Mouse (Mus musculus) heart, embryonic 11.5 days (tissue): ENCODE results near the gene Ccdc144b. TPM values are rescaled to one million over a fixed set of nuclear protein-coding genes. Genes with fewer than 3 reads are reported as not detected.

Experiments used
- ATAC-seq: fragments of 200-750 bp; cut with Nextera tagmentation; replicated peaks from 2 replicates; pipeline ENCODE4 v1.8.0; 2017; ENCODE audit warnings: moderate library complexity; ENCODE audit not compliant: insufficient number of reproducible peaks, low FRiP score, low TSS enrichment
- H3K27ac ChIP-seq: fragments of 300-500 bp; sonication (generic); 2 replicates; pipeline ENCODE4 v1.5.1; 2014; ENCODE audit warnings: mild to moderate bottlenecking, low read depth, low read length
- H3K27me3 ChIP-seq: fragments of 300-500 bp; sonication (generic); 2 replicates; pipeline ENCODE4 v1.6.1; 2014; ENCODE audit warnings: mild to moderate bottlenecking, low read length, mixed read lengths; ENCODE audit not compliant: control insufficient read depth, insufficient read depth
- H3K36me3 ChIP-seq: fragments of 300-500 bp; sonication (generic); 2 replicates; pipeline ENCODE4 v1.6.1; 2014; ENCODE audit warnings: mild to moderate bottlenecking, low read length, moderate library complexity, mixed read lengths; ENCODE audit not compliant: control insufficient read depth, insufficient read depth
- H3K4me1 ChIP-seq: fragments of 300-500 bp; sonication (generic); 2 replicates; pipeline ENCODE4 v1.6.1; 2014; ENCODE audit warnings: low read length; ENCODE audit not compliant: control insufficient read depth, insufficient read depth
- H3K4me2 ChIP-seq: fragments of 300-500 bp; sonication (generic); 2 replicates; pipeline ENCODE4 v1.6.1; 2014; ENCODE audit warnings: mild to moderate bottlenecking, moderate library complexity
- H3K4me3 ChIP-seq: fragments of 300-500 bp; sonication (generic); 2 replicates; pipeline ENCODE4 v1.5.1; 2014; ENCODE audit warnings: low read depth, low read length
- H3K9ac ChIP-seq: fragments of 300-500 bp; sonication (generic); 2 replicates; pipeline ENCODE4 v1.6.1; 2014; ENCODE audit warnings: mild to moderate bottlenecking, low read depth, low read length, moderate library complexity
- H3K9me3 ChIP-seq: fragments of 300-500 bp; sonication (generic); replicated peaks from 2 replicates; pipeline ENCODE4 v1.6.1; 2016; ENCODE audit warnings: low read length; ENCODE audit not compliant: control insufficient read depth
- WGBS: fragments of 180-500 bp; shearing (Covaris S2); extraction: QIAGEN DNeasy Blood & Tissue Kit; methylation state at CpG from one replicate; pipeline ENCODE4 v1.1.7; 2014; ENCODE audit not compliant: insufficient replicate concordance; 5-methylcytosine and 5-hydroxymethylcytosine counted together
- polyA plus RNA-seq: library from polyadenylated mRNA; unstranded; fragments of >200 nt; fragmentation: Nextera tagmentation; extraction: Ambion mirVana; gene quantifications from 2 replicates; pipeline ENCODE4 v1.2.1, GENCODE M21; 2014

Gene Ccdc144b
- polyA plus RNA-seq, 1 experiment from 2014 or later, result 0.03 TPM

DNA sequence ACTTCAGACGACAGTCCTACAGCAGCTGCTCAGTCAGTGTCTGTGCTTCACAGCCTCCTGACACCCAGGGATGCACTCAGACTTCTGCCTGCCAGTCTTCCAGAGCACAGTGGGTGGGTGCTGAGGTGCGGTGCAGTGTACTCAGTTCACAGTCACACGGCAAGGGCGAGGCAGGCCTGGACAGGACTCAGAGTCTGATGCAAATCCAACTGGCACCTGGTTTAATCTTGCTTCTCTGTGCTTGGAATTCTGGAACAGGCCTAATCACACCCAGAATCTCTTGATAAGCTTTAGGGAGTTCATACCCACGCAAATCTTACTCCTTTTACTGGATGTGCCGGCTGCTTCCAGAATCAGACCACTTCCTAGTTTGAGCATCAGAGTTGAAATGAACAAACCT is 22.1 kb upstream of the Ccdc144b start:
- Histone ChIP-seq H3K36me3 (peaks cover 38% of the 10 kb centered on the region), H3K27me3 (no peaks in the 10 kb centered on the region), H3K4me3 (no peak overlapping the region), H3K4me1 (no peaks in the 10 kb centered on the region), H3K4me2 (no peak overlapping the region), H3K27ac (no peak overlapping the region), H3K9me3 (no peaks in the 10 kb centered on the region), H3K9ac (no peak overlapping the region)
- no peak for ATAC-seq
- WGBS, result 93% methylated on average over 6 of the region's 6 CpGs

- Histone ChIP-seq H3K27ac (no peak overlapping the region), H3K36me3 (peaks cover 27% of the 10 kb centered on the region), H3K4me1 (no peaks in the 10 kb centered on the region), H3K27me3 (no peaks in the 10 kb centered on the region), H3K9me3 (no peaks in the 10 kb centered on the region), H3K4me2 (no peak overlapping the region), H3K9ac (no peak overlapping the region), H3K4me3 (no peak overlapping the region)
- ATAC-seq, result no peak
- WGBS, result 85% methylated on average over 6 of the region's 6 CpGs
These were observed 20.9 kb upstream of the Ccdc144b start for GRCm38 (mm10) chr3:36074231-36074630.

- H3K4me3 ChIP-seq, result no peak overlapping the region
- peaks cover 13% of the 10 kb centered on the region for H3K36me3 ChIP-seq
- peaks cover 8% of the 10 kb centered on the region for H3K4me1 ChIP-seq
- no peak for ATAC-seq
- no peak overlapping the region for H3K27ac ChIP-seq
- no peaks in the 10 kb centered on the region for H3K9me3 ChIP-seq
- H3K9ac ChIP-seq, result no peak overlapping the region
- no peak overlapping the region for H3K4me2 ChIP-seq
- 88% methylated on average over 5 of the region's 5 CpGs for WGBS
- no peaks in the 10 kb centered on the region for H3K27me3 ChIP-seq
These were observed 17.7 kb upstream of the Ccdc144b start for GRCm38 (mm10) chr3:36071047-36071446.

GRCm38 (mm10) chr3:36070436-36070835 is 17.1 kb upstream of the Ccdc144b start:
- H3K4me2 ChIP-seq, result no peak overlapping the region
- no peak overlapping the region for H3K9ac ChIP-seq
- peaks cover 8% of the 10 kb centered on the region for H3K36me3 ChIP-seq
- H3K27ac ChIP-seq, result no peak overlapping the region
- H3K9me3 ChIP-seq, result no peaks in the 10 kb centered on the region
- no peak for ATAC-seq
- H3K4me3 ChIP-seq, result no peak overlapping the region
- WGBS, result 93% methylated on average over 4 of the region's 4 CpGs
- H3K27me3 ChIP-seq, result no peaks in the 10 kb centered on the region
- peaks cover 8% of the 10 kb centered on the region for H3K4me1 ChIP-seq

DNA sequence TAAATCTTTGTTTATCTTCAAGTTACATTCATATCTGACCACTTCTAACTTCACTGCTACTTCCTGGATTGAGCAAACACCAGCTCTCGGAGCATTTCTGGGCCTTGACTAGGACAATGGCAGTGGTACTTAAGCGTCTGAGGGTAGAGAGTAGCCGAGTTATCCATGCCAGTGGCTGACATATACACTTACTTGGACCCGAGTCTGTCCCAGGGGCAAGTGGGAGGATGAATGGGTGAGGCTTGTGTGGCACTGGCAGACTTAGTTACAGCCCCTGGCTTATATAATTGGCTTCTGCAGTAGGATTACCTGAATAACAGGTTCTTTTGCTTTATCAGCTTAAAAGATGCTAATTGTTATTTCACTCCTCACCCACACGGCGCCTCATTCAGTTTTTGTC is 14.4 kb upstream of the Ccdc144b start:
- Histone ChIP-seq H3K9ac (no peak overlapping the region), H3K27ac (no peak overlapping the region), H3K4me1 (peaks cover 8% of the 10 kb centered on the region), H3K36me3 (no peaks in the 10 kb centered on the region), H3K9me3 (no peaks in the 10 kb centered on the region), H3K4me3 (no peak overlapping the region), H3K27me3 (peaks cover 7% of the 10 kb centered on the region; the same call in 1 of the 2 replicates), H3K4me2 (no peak overlapping the region)
- ATAC-seq, result no peak
- WGBS, result 82% methylated on average over 6 of the region's 6 CpGs

DNA sequence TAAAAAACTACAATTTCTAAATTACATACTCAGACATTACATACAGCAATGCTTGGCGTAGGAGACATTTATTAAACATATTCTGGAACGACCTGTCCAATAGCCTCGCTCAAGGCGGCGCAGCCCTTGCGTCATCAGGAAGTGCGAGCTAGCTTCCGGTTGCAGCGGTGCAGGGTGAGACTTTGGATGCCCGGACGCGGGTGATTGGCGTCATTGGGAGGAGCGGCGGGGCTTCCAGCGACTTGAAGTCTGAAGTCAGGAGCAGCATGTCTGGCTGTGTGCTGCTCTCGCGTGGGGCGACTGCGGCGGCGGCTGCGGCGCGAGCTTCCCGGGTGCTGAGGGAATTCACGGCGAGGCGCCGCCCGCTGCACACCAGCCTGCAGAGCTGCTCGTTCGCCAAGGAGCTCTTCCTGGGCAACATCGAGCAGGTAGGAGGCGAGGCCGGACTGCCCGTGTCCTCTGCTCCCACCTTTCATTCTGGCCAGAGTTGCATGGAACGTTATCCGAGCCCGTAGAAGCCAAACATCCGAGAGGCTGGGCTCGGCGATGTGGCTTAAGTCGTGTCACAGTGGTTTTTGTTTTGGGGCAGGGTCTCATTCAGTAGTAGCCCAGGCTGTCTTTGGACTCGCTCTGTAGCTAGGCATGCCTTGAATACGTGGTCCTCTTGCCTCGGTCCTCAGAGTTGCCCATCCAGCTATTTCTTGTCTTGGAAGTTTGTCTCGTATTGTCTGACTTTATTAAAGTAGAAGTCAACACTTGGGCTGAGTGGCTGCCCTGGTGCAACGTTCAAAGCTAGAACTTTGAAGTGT is 12.7 kb upstream of the Ccdc144b start, which contains the start of gene Acad9:
TSS of gene Acad9 (plus strand) at position 137 of the 809 bp plus-strand sequence.
- H3K36me3 ChIP-seq, result no peaks in the 10 kb centered on the region
- under 1% methylated on average over 49 of the region's 49 CpGs for WGBS
- H3K4me2 ChIP-seq, result peak within 1 kb of the TSS; percentile 82
- H3K27me3 ChIP-seq, result peaks cover 7% of the 10 kb centered on the region; the same call in 1 of the 2 replicates
- H3K4me3 ChIP-seq, result peak within 1 kb of the TSS; percentile 81
- peak; percentile 90 for ATAC-seq
- peak within 1 kb of the TSS; percentile 85 for H3K9ac ChIP-seq
- 0 out of 2 replicates have a peak within 1 kb of the TSS, but pooled peaks have one; percentile 32 for H3K27ac ChIP-seq
- peaks cover 8% of the 10 kb centered on the region for H3K4me1 ChIP-seq
- no peaks in the 10 kb centered on the region for H3K9me3 ChIP-seq

DNA sequence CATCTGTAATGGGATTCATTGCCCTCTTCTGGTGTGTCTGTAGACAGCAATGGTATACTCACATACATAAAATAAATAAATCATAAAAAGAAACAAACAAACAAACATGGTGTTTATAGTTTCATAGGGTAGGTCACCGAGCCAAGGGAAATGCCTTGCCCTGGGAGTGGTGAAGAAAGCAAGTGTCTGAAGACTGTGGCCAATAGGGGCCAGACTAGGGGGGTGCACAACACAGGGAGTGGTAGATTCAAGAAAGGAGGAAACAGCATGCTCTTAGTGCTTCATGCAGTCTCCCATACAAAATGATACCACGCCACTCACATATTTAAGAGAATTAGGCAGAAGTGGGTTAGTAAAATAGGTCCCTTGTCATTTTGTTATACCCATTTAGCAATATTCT is 11.8 kb upstream of the Ccdc144b start:
- H3K9me3 ChIP-seq, result no peaks in the 10 kb centered on the region
- 96% methylated on average over 2 of the region's 2 CpGs for WGBS
- peaks cover 7% of the 10 kb centered on the region; the same call in 1 of the 2 replicates for H3K27me3 ChIP-seq
- ATAC-seq, result no peak
- H3K9ac ChIP-seq, result no peak overlapping the region
- no peaks in the 10 kb centered on the region for H3K36me3 ChIP-seq
- H3K4me1 ChIP-seq, result peaks cover 8% of the 10 kb centered on the region
- H3K4me3 ChIP-seq, result peak overlapping the region; percentile 81
- peak overlapping the region; percentile 82 for H3K4me2 ChIP-seq
- H3K27ac ChIP-seq, result no peak overlapping the region

GRCm38 (mm10) chr3:36064592-36065061 is 11.3 kb upstream of the Ccdc144b start:
- H3K4me1 ChIP-seq, result peaks cover 8% of the 10 kb centered on the region
- H3K27ac ChIP-seq, result no peak overlapping the region
- H3K9me3 ChIP-seq, result no peaks in the 10 kb centered on the region
- no peak overlapping the region for H3K9ac ChIP-seq
- WGBS, result 97% methylated on average over 1 of the region's 1 CpGs
- H3K4me3 ChIP-seq, result no peak overlapping the region
- no peaks in the 10 kb centered on the region for H3K36me3 ChIP-seq
- H3K27me3 ChIP-seq, result peaks cover 7% of the 10 kb centered on the region; the same call in 1 of the 2 replicates
- no peak overlapping the region for H3K4me2 ChIP-seq
- ATAC-seq, result no peak
